Mouse (Mus musculus): ENCODE results near the gene Ccna2. TPM values are rescaled to one million over a fixed set of nuclear protein-coding genes. Genes with fewer than 3 reads are reported as not detected.
A peak's percentile ranks its signal among the peaks of the same experiment; 100 is the strongest.

Ccna2 gene
- polyA plus RNA-seq, 1 experiment = 266 TPM

- Histone ChIP-seq H3K4me3 (ENCODE audit: low read depth, low read length) (peak within 1 kb of the TSS; percentile 74), H3K4me1 (ENCODE audit: control insufficient read depth, insufficient read depth, low read length) (no peaks in the 10 kb centered on the region), H3K36me3 (ENCODE audit: control insufficient read depth, insufficient read depth, low read length, poor library complexity, severe bottlenecking) (no peaks in the 10 kb centered on the region), H3K27me3 (ENCODE audit: control insufficient read depth, insufficient read depth, low read length, poor library complexity, severe bottlenecking) (no peaks in the 10 kb centered on the region; the same call in 1 of the 2 replicates), H3K27ac (ENCODE audit: insufficient read depth, low read length) (no peak within 1 kb of the TSS), H3K9ac (ENCODE audit: low read depth, poor library complexity, severe bottlenecking) (peak within 1 kb of the TSS; percentile 76), H3K9me3 (replicated peaks; ENCODE audit: control insufficient read depth, insufficient read depth, low read length, poor library complexity, severe bottlenecking) (no peaks in the 10 kb centered on the region)
- TF ChIP-seq CTCF (IDR thresholded peaks at IDR 0.05; ENCODE audit: low read depth, low read length) (no peak), POLR2A (IDR thresholded peaks at IDR 0.05; ENCODE audit: insufficient read depth, low read length) (no peak), EP300 (IDR thresholded peaks at IDR 0.05; ENCODE audit: insufficient read depth, low read depth, low read length) (no peak)
Observed at GRCm38 (mm10) chr3:36521073-36522060, 50.6 kb downstream of the Ccna2 start, which contains the start of gene Gm11549. Gm11549 (minus strand) TSS chr3:36521813.

DNA sequence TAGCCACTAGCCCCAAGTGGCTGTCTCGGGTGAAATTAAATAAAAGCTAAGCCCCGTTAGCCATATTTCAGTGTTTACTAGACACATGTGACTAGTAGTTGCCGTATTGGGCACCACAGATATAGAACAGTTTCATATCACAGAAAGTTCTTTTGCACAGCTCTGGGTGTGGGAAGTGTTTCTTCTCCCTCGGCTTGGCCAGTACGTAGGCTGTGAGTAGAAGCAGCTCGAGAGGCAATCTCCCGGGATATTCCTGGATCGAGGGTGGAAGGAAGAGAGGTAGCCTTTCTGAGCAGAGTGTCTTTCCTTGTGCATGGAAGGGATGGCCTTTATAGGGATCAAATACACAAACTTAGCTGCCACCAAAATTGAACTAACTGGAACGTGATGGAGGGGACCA lies 55.8 kb downstream of the Ccna2 start:
- no peak overlapping the region for H3K4me3 ChIP-seq (ENCODE audit: low read depth, low read length)
- no peaks in the 10 kb centered on the region for H3K36me3 ChIP-seq (ENCODE audit: control insufficient read depth, insufficient read depth, low read length, poor library complexity, severe bottlenecking)
- TF ChIP-seq CTCF (IDR thresholded peaks at IDR 0.05; ENCODE audit: low read depth, low read length) (no peak), POLR2A (IDR thresholded peaks at IDR 0.05; ENCODE audit: insufficient read depth, low read length) (no peak), EP300 (IDR thresholded peaks at IDR 0.05; ENCODE audit: insufficient read depth, low read depth, low read length) (no peak)
- H3K9ac ChIP-seq (ENCODE audit: low read depth, poor library complexity, severe bottlenecking) = no peak overlapping the region
- no peaks in the 10 kb centered on the region for H3K9me3 ChIP-seq (replicated peaks; ENCODE audit: control insufficient read depth, insufficient read depth, low read length, poor library complexity, severe bottlenecking)
- H3K27me3 ChIP-seq (ENCODE audit: control insufficient read depth, insufficient read depth, low read length, poor library complexity, severe bottlenecking) = no peaks in the 10 kb centered on the region; the same call in 1 of the 2 replicates
- no peak overlapping the region for H3K27ac ChIP-seq (ENCODE audit: insufficient read depth, low read length)
- H3K4me1 ChIP-seq (ENCODE audit: control insufficient read depth, insufficient read depth, low read length) = no peaks in the 10 kb centered on the region

Other genes with a start within 250 kb of the Ccna2 start
- gene Anxa5, start 96.3 kb downstream of the Ccna2 start, polyA plus RNA-seq (2011; ENCODE audit: insufficient read depth, insufficient read length, low read depth, missing spikeins) = 96.0 and 98.2 TPM in 2 replicates
- gene 1810062G17Rik, start 96.2 kb downstream of the Ccna2 start, polyA plus RNA-seq (2011; ENCODE audit: insufficient read depth, insufficient read length, low read depth, missing spikeins) = 0.67 and 0.99 TPM in 2 replicates
- gene Gm11549, start 50.3 kb downstream of the Ccna2 start, polyA plus RNA-seq (2011; ENCODE audit: insufficient read depth, insufficient read length, low read depth, missing spikeins) = not detected in 2 replicates
- gene Exosc9, start 19.5 kb downstream of the Ccna2 start, polyA plus RNA-seq (2011; ENCODE audit: insufficient read depth, insufficient read length, low read depth, missing spikeins) = 68.2 and 72.2 TPM in 2 replicates
- gene Bbs7, start 41.3 kb upstream of the Ccna2 start, polyA plus RNA-seq (2011; ENCODE audit: insufficient read depth, insufficient read length, low read depth, missing spikeins) = 10.3 and 12.7 TPM in 2 replicates
- gene Trpc3, start 118.0 kb upstream of the Ccna2 start, polyA plus RNA-seq (2011; ENCODE audit: insufficient read depth, insufficient read length, low read depth, missing spikeins) = not detected in 2 replicates